Mouse (Mus musculus): ENCODE results near the gene Evc2. TPM values are rescaled to one million over a fixed set of nuclear protein-coding genes. Genes with fewer than 3 reads are reported as not detected.

Gene Evc2
- polyA plus RNA-seq, 1 experiment from 2014 or later: 5.0 TPM

DNA sequence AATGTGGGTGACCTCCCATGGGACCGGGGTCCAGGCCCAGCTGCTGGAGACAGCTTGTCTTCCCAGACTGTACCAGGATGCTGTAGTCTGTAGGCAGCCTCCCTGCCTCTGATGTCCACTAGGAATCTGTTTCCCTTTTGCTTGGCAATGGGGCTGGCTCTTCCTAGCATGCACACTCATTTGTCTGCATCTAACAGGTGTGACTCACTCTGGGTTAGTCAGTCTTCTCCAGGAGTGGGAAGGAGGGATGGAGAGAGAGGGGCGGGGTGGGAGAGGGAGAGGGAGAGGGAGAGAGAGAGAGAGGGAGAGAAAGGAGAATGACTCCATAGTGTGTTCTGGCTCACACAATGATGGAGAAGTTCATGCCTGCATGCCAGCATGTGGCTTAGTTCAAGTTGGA lies 13.5 kb downstream of the Evc2 start:
- no peak overlapping the region for H3K4me2 ChIP-seq (ENCODE audit: low read length)
- H3K27me3 ChIP-seq (ENCODE audit: control insufficient read depth, insufficient read depth, low read depth, low read length): no peaks in the 10 kb centered on the region
- H3K36me3 ChIP-seq (ENCODE audit: control insufficient read depth, insufficient read depth, low read length): no peaks in the 10 kb centered on the region
- H3K9me3 ChIP-seq (replicated peaks; ENCODE audit: control insufficient read depth, low read length, poor library complexity, severe bottlenecking): no peaks in the 10 kb centered on the region
- WGBS: 98% methylated on average over 2 of the region's 2 CpGs
- H3K4me1 ChIP-seq (ENCODE audit: control insufficient read depth, insufficient read depth, low read length): no peaks in the 10 kb centered on the region
- H3K9ac ChIP-seq (ENCODE audit: low read depth, low read length): no peak overlapping the region
- no peak for ATAC-seq
- H3K4me3 ChIP-seq (ENCODE audit: low read depth, low read length): no peak overlapping the region
- H3K27ac ChIP-seq (ENCODE audit: low read length): no peak overlapping the region

DNA sequence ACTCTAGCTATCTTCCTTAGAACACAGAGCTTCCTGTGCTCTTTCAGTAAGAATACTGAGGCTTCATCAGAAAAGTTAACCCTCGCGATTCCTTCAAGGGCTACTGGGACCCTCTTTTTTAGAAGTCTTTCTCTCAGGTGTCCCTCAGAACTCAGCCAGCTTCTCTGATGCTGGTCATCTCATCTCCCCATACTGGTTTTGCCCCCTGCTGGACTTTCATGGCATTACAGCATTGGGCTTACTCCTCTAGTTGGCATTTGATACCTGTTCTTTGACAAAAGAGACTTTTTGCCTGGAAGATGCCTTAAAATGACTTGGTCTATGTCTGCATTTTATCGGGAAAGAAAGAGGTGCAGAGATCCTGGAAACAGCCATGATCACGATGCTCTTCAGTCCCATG lies 16.1 kb downstream of the Evc2 start:
- no peaks in the 10 kb centered on the region for H3K4me1 ChIP-seq (ENCODE audit: control insufficient read depth, insufficient read depth, low read length)
- no peak for ATAC-seq
- H3K4me3 ChIP-seq (ENCODE audit: low read depth, low read length): no peak overlapping the region
- H3K9ac ChIP-seq (ENCODE audit: low read depth, low read length): no peak overlapping the region
- no peaks in the 10 kb centered on the region for H3K27me3 ChIP-seq (ENCODE audit: control insufficient read depth, insufficient read depth, low read depth, low read length)
- H3K9me3 ChIP-seq (replicated peaks; ENCODE audit: control insufficient read depth, low read length, poor library complexity, severe bottlenecking): no peaks in the 10 kb centered on the region
- H3K4me2 ChIP-seq (ENCODE audit: low read length): no peak overlapping the region
- WGBS: 92% methylated on average over 4 of the region's 4 CpGs
- H3K36me3 ChIP-seq (ENCODE audit: control insufficient read depth, insufficient read depth, low read length): no peaks in the 10 kb centered on the region
- no peak overlapping the region for H3K27ac ChIP-seq (ENCODE audit: low read length)

DNA sequence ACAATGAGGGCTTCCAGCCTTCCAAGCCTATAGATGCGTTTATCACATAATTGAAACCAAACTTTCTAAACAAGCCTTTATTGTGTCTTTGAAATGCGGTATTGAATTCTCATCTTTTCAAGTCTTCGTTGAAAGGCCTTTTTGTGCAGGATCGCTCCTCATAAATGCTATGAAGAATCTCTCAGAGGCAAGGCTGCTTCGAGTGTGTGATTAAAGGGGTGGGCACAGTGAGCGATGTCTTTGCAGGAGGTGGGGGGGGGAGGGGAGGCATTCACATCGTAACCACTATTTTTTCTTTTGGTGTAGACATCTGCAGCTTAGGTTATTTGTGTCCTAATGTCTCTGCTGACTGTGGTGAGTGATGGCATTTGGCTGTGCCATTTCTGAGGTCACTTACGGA lies 17.7 kb downstream of the Evc2 start:
- Histone ChIP-seq H3K9me3 (replicated peaks; ENCODE audit: control insufficient read depth, low read length, poor library complexity, severe bottlenecking) (no peaks in the 10 kb centered on the region), H3K4me3 (ENCODE audit: low read depth, low read length) (no peak overlapping the region), H3K36me3 (ENCODE audit: control insufficient read depth, insufficient read depth, low read length) (no peaks in the 10 kb centered on the region), H3K9ac (ENCODE audit: low read depth, low read length) (no peak overlapping the region), H3K4me2 (ENCODE audit: low read length) (no peak overlapping the region), H3K4me1 (ENCODE audit: control insufficient read depth, insufficient read depth, low read length) (no peaks in the 10 kb centered on the region), H3K27ac (ENCODE audit: low read length) (no peak overlapping the region), H3K27me3 (ENCODE audit: control insufficient read depth, insufficient read depth, low read depth, low read length) (no peaks in the 10 kb centered on the region)
- no peak for ATAC-seq
- WGBS: 49% methylated on average over 8 of the region's 8 CpGs

DNA sequence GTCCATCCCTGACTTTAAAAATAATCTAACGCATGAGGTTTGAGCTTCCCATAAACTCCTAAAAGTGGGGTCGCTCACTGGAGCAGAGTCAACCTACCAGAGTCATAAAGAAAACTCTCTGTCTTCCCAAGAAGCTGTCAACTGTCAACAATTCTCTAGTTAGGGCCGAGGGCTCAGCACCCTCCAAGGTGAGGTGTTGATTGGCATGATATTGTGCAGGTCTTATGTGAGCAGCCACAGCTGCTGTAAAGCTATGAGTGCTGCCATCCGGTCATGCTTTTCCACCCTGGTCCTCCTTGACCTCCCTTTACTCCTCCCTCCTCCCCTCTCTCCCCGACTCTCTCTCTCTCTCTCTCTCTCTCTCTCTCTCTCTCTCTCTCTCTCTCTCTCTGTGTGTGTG lies 24.3 kb downstream of the Evc2 start:
- no peaks in the 10 kb centered on the region for H3K9me3 ChIP-seq (replicated peaks; ENCODE audit: control insufficient read depth, low read length, poor library complexity, severe bottlenecking)
- H3K4me1 ChIP-seq (ENCODE audit: control insufficient read depth, insufficient read depth, low read length): peaks cover 11% of the 10 kb centered on the region
- no peaks in the 10 kb centered on the region for H3K36me3 ChIP-seq (ENCODE audit: control insufficient read depth, insufficient read depth, low read length)
- H3K27me3 ChIP-seq (ENCODE audit: control insufficient read depth, insufficient read depth, low read depth, low read length): no peaks in the 10 kb centered on the region
- WGBS: 88% methylated on average over 5 of the region's 5 CpGs
- no peak overlapping the region for H3K4me2 ChIP-seq (ENCODE audit: low read length)
- no peak for ATAC-seq
- no peak overlapping the region for H3K27ac ChIP-seq (ENCODE audit: low read length)
- no peak overlapping the region for H3K4me3 ChIP-seq (ENCODE audit: low read depth, low read length)
- no peak overlapping the region for H3K9ac ChIP-seq (ENCODE audit: low read depth, low read length)

DNA sequence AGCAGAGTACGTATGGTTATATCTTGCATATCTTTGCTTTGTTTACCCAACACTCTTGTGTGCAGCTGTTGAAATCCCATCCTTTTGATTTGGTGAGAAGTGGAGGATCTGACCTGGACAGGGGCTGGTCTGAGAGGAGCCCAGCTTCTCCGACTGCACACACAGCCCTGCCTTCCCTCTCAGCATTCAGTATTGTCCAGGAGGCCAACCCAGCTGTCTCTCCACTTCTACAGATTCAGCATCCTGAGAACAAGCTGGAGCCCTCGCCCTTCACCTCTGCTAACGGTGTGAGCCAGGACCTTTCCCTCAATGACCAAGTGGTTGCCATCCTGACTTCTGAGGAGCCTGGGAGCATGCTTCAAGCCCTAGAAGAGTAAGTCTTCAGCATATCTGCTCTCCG lies 25.0 kb downstream of the Evc2 start:
- Histone ChIP-seq H3K4me3 (ENCODE audit: low read depth, low read length) (no peak overlapping the region), H3K27ac (ENCODE audit: low read length) (no peak overlapping the region), H3K27me3 (ENCODE audit: control insufficient read depth, insufficient read depth, low read depth, low read length) (no peaks in the 10 kb centered on the region), H3K36me3 (ENCODE audit: control insufficient read depth, insufficient read depth, low read length) (no peaks in the 10 kb centered on the region), H3K9me3 (replicated peaks; ENCODE audit: control insufficient read depth, low read length, poor library complexity, severe bottlenecking) (no peaks in the 10 kb centered on the region), H3K9ac (ENCODE audit: low read depth, low read length) (no peak overlapping the region), H3K4me2 (ENCODE audit: low read length) (no peak overlapping the region), H3K4me1 (ENCODE audit: control insufficient read depth, insufficient read depth, low read length) (peaks cover 11% of the 10 kb centered on the region)
- no peak for ATAC-seq
- 93% methylated on average over 5 of the region's 5 CpGs for WGBS

DNA sequence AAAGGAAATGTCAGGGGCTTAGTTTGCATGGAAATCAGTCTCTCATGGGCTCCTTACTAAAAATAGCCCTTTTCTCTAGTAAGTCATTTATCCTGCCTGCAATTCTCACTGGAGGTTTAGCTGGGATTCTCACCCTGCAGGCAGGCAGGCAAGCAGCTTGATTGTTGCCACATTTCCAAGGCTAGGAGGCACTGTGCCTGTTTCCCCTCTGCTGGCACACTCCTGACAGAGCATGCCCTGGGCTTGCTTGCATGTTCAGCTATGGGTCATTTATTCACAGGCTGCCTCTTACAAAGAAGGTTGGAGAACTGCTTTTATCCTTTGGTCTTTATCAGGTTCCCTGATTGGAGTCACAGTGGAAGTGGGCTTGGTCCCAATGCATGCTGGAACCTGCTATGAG lies 27.5 kb downstream of the Evc2 start:
- Histone ChIP-seq H3K4me3 (ENCODE audit: low read depth, low read length) (no peak overlapping the region), H3K4me2 (ENCODE audit: low read length) (no peak overlapping the region), H3K9ac (ENCODE audit: low read depth, low read length) (no peak overlapping the region), H3K27me3 (ENCODE audit: control insufficient read depth, insufficient read depth, low read depth, low read length) (no peaks in the 10 kb centered on the region), H3K36me3 (ENCODE audit: control insufficient read depth, insufficient read depth, low read length) (no peaks in the 10 kb centered on the region), H3K27ac (ENCODE audit: low read length) (peak overlapping the region; percentile 73), H3K4me1 (ENCODE audit: control insufficient read depth, insufficient read depth, low read length) (peaks cover 11% of the 10 kb centered on the region), H3K9me3 (replicated peaks; ENCODE audit: control insufficient read depth, low read length, poor library complexity, severe bottlenecking) (no peaks in the 10 kb centered on the region)
- ATAC-seq: peak; percentile 71; the same call in 1 of the 2 replicates

DNA sequence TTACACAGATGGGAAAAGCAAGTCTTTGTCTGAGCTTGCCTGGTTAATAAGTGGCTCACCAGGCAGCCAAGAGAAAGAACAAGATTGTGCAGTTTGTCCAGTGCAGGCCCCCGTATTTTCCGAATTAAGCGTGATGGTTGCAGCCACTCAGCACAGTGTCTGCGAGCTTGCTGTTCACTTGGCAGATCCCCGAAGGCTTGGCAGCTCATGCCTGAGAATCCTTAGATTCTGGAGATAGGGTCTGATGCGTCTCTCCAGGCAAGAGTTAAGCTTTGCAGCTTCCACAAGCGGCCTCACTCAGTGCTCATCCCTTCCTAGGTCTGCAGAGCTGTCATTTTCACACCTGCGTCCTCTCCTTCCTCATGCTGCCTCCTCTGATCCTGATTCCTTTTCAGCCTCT lies 30.5 kb downstream of the Evc2 start:
- H3K36me3 ChIP-seq (ENCODE audit: control insufficient read depth, insufficient read depth, low read length): no peaks in the 10 kb centered on the region
- H3K27ac ChIP-seq (ENCODE audit: low read length): no peak overlapping the region
- H3K4me3 ChIP-seq (ENCODE audit: low read depth, low read length): no peak overlapping the region
- H3K4me1 ChIP-seq (ENCODE audit: control insufficient read depth, insufficient read depth, low read length): peaks cover 11% of the 10 kb centered on the region
- H3K27me3 ChIP-seq (ENCODE audit: control insufficient read depth, insufficient read depth, low read depth, low read length): no peaks in the 10 kb centered on the region
- H3K9me3 ChIP-seq (replicated peaks; ENCODE audit: control insufficient read depth, low read length, poor library complexity, severe bottlenecking): no peaks in the 10 kb centered on the region
- no peak overlapping the region for H3K4me2 ChIP-seq (ENCODE audit: low read length)
- no peak overlapping the region for H3K9ac ChIP-seq (ENCODE audit: low read depth, low read length)
- ATAC-seq: no peak
- 88% methylated on average over 8 of the region's 8 CpGs for WGBS

DNA sequence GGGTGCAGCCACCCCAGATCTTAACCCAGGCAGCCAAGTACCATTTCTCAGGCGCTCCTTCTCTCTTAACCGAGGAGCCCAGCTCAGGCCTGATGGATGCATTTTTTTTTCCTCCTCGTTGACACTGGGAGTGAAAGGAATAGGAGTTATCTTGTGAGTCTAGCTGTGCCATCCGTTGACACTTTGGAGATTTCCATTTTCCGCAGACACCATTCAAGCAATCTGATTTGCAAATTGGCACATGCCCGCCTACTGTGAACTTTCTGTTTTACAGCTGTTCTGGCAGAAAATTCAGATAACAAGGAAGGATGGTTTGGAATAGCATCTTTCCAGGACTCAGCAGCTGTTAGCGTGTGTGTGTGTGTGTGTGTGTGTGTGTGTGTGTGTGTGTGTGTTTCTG lies 39.1 kb downstream of the Evc2 start:
- no peaks in the 10 kb centered on the region for H3K27me3 ChIP-seq (ENCODE audit: control insufficient read depth, insufficient read depth, low read depth, low read length)
- no peaks in the 10 kb centered on the region; the same call in 1 of the 2 replicates for H3K4me1 ChIP-seq (ENCODE audit: control insufficient read depth, insufficient read depth, low read length)
- no peaks in the 10 kb centered on the region for H3K36me3 ChIP-seq (ENCODE audit: control insufficient read depth, insufficient read depth, low read length)
- ATAC-seq: no peak
- H3K4me2 ChIP-seq (ENCODE audit: low read length): no peak overlapping the region
- no peak overlapping the region for H3K9ac ChIP-seq (ENCODE audit: low read depth, low read length)
- H3K4me3 ChIP-seq (ENCODE audit: low read depth, low read length): no peak overlapping the region
- H3K9me3 ChIP-seq (replicated peaks; ENCODE audit: control insufficient read depth, low read length, poor library complexity, severe bottlenecking): no peaks in the 10 kb centered on the region
- WGBS: 78% methylated on average over 7 of the region's 7 CpGs
- no peak overlapping the region for H3K27ac ChIP-seq (ENCODE audit: low read length)

DNA sequence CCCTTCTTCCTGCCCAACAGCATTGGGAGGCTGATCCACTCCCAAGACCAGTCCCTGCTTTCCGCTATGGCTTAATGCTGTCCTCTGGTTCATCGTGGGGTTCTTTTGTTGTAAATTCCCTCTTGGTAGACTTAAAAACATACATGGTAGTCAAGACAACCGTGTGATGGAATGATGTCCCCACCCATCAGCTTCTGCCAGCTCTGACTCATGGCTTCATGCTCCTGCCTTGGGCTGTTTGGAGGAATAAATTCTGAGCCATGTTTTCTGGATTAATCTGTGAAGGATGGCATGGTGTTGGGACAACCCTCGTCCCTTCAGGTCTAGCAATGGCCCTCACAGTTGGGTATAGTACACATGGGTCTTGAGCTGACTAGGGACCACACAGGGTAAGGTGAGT lies 42.3 kb downstream of the Evc2 start:
- no peaks in the 10 kb centered on the region for H3K9me3 ChIP-seq (replicated peaks; ENCODE audit: control insufficient read depth, low read length, poor library complexity, severe bottlenecking)
- H3K36me3 ChIP-seq (ENCODE audit: control insufficient read depth, insufficient read depth, low read length): no peaks in the 10 kb centered on the region
- H3K4me3 ChIP-seq (ENCODE audit: low read depth, low read length): no peak overlapping the region
- H3K4me2 ChIP-seq (ENCODE audit: low read length): no peak overlapping the region
- no peaks in the 10 kb centered on the region for H3K27me3 ChIP-seq (ENCODE audit: control insufficient read depth, insufficient read depth, low read depth, low read length)
- H3K27ac ChIP-seq (ENCODE audit: low read length): no peak overlapping the region
- no peak for ATAC-seq
- 85% methylated on average over 4 of the region's 4 CpGs for WGBS
- no peaks in the 10 kb centered on the region; the same call in 1 of the 2 replicates for H3K4me1 ChIP-seq (ENCODE audit: control insufficient read depth, insufficient read depth, low read length)
- no peak overlapping the region for H3K9ac ChIP-seq (ENCODE audit: low read depth, low read length)

DNA sequence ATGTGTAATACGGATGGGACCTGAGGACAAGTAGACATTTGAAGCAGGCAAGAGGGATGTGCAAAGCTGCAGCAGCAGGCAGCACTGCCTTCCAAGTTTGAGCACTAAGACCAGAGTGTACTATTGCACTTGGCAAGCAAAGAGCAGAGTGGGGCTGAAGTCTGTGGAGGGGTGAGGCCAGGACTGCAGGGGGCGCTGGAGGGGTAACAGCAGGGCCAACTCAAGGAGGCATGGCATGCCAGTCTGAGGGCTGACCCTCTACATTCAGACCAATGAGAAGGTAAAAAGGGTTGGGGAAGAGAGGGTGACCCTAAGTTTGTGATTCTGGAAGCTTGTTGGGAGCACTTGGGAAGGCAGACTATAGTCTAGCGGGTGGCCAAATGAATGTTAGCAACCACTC lies 45.3 kb downstream of the Evc2 start:
- H3K4me1 ChIP-seq (ENCODE audit: control insufficient read depth, insufficient read depth, low read length): no peaks in the 10 kb centered on the region; the same call in 1 of the 2 replicates
- ATAC-seq: no peak
- H3K27ac ChIP-seq (ENCODE audit: low read length): no peak overlapping the region
- H3K4me2 ChIP-seq (ENCODE audit: low read length): no peak overlapping the region
- no peaks in the 10 kb centered on the region for H3K36me3 ChIP-seq (ENCODE audit: control insufficient read depth, insufficient read depth, low read length)
- no peaks in the 10 kb centered on the region for H3K27me3 ChIP-seq (ENCODE audit: control insufficient read depth, insufficient read depth, low read depth, low read length)
- H3K4me3 ChIP-seq (ENCODE audit: low read depth, low read length): no peak overlapping the region
- no peaks in the 10 kb centered on the region for H3K9me3 ChIP-seq (replicated peaks; ENCODE audit: control insufficient read depth, low read length, poor library complexity, severe bottlenecking)
- no peak overlapping the region for H3K9ac ChIP-seq (ENCODE audit: low read depth, low read length)
- whole genome bisulfite sequencing: 92% methylated on average over 3 of the region's 3 CpGs
